Mouse (Mus musculus) ovary, postnatal 14 days (tissue): ENCODE measurements at regions not wholly inside any gene's neighbourhood (a gene's known extent, or its start where the extent isn't known, plus 50 kb on each side); places are given as distances from the start of the nearest gene placed in this dataset.
"Not testable (repeated sequence)": the region's sequence is repeated elsewhere in the genome, so short reads cannot be mapped to it uniquely, and the experiment has no call there.

Experiments used
- DNase-seq: peaks from one replicate; pipeline ENCODE4 v3.0.0; 2022; ENCODE audit warnings: low spot score

DNA sequence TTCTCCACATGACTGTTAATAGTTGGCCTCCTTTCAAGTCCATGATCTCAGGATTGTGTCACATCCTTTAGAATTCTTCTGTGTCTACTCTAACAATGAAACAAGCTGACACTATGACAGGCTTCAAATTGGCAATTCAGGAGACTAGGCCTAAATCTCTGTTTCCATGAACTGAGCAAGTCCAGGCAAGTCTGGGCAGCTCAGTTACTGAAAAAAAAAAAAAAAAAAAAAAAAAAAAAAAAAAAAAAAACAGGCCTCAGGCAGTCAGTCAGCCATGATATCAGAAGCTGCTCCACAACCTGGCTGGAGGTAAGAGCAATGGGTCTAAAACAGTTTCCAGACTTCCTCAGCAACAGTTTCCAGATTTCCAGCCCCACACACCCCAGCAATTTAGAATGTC lies 475.6 kb downstream of the Inhba start:
- DNase-seq, result no peak

GRCm38 (mm10) chr13:16490680-16491079 lies 479.0 kb downstream of the Inhba start:
- DNase-seq, result not testable (repeated sequence)

DNA sequence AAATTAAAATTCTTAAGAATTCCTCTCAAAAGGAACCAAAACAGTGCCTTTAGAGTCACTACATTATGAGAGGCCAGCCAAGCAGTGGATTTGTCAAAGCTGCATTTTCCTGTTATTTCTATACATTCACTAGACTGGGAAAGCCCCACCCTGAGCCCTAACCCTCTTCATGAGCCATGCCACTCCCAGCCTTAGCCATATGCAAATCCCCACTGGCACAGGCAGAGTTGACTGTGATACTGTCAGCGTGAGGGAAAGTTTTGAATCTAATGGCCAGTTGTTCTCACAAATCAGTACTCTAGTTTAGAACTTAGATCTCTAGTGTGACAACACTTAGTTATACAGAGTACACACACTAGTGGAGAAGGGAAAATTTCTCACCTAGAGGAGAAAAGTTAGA lies 486.4 kb downstream of the Inhba start:
- no peak for DNase-seq

- no peak for DNase-seq
Observed at GRCm38 (mm10) chr13:16512876-16513275, 501.2 kb downstream of the Inhba start.

- DNase-seq, result no peak
Observed at GRCm38 (mm10) chr13:16515195-16515594, 503.5 kb downstream of the Inhba start.

- DNase-seq, result no peak
Observed at GRCm38 (mm10) chr13:16529036-16529435, 517.4 kb downstream of the Inhba start.

DNA sequence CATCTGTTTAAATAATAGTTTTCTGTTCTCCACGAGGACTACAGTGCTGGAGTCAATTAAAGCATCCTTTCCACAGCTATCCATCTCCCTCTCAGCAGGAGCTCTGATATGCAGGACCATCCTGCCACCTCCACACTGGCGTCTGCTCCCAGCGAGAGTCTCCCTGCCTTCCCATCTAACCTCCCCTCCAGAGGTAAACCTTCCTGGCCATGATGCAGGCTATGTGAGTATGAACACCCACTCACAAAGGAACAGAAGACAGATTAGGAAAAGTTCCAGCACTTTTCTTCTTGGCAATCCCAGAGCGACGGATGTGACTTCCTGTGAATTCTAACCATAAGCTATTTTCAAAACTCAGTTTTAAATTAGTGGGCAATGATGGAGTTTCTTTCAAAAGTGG lies 532.1 kb downstream of the Inhba start:
- DNase-seq, result no peak

- no peak for DNase-seq
Observed at GRCm38 (mm10) chr13:16550060-16550459, 538.4 kb downstream of the Inhba start.

DNA sequence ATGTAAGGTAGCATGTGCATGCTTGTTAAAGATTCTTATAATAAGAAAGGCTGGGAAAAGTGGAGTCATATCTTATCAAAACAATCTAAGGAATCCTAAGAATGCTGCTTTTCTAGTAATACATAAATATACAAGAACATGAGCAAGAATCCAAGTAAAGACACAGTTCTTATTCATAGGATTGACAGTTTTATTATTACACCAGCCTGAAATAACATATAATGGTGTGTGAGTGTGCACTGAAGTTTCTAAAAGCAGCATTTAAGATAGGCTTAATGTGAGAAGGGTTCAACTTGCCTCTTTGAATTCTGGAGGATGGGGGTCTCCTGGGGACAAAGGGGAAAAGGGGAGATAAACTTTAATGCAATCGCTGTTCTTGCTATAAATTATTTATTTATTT lies 553.3 kb downstream of the Inhba start:
- no peak for DNase-seq

GRCm38 (mm10) chr13:16574069-16574468 lies 562.4 kb downstream of the Inhba start:
- no peak for DNase-seq

DNA sequence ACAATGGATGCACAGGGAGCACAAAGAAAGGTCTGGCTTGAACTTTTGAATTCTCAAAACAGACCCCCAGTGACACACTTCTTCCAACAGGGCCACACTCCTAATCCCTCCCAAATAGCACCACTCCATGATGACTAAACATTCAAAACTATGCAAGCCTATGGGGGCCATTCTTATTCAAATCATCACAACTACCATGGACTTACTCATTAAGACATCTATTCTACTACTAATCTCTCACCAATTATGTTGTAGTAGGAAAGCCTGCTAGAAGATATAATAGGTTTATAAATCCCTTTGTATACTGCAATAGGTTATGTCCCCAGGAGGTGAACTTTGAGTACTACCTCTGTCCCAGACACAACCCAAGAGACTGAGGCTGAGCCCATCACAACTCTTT lies 574.6 kb downstream of the Inhba start:
- DNase-seq, result no peak

- no peak for DNase-seq
Observed at GRCm38 (mm10) chr13:16619755-16620154, 608.1 kb downstream of the Inhba start.

DNA sequence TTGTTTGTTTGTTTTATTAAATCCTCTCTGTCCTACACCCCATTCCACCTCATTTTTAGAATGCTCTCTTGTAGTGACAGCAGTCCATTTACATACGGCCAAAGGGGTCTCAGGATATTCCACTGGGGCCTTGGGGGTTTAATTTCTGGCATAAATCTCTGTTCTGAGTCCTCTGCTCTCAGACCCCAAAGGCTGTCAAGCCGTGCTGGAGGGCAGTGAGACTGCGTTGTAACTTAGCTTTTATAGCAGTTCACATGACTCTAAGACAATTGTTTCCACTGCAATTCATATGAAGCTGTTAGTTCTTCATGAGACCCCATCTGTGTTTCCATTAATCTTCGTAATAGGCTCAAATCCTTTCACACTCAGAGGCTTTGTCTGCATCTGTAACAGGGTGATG lies 614.9 kb downstream of the Inhba start:
- DNase-seq, result no peak

DNA sequence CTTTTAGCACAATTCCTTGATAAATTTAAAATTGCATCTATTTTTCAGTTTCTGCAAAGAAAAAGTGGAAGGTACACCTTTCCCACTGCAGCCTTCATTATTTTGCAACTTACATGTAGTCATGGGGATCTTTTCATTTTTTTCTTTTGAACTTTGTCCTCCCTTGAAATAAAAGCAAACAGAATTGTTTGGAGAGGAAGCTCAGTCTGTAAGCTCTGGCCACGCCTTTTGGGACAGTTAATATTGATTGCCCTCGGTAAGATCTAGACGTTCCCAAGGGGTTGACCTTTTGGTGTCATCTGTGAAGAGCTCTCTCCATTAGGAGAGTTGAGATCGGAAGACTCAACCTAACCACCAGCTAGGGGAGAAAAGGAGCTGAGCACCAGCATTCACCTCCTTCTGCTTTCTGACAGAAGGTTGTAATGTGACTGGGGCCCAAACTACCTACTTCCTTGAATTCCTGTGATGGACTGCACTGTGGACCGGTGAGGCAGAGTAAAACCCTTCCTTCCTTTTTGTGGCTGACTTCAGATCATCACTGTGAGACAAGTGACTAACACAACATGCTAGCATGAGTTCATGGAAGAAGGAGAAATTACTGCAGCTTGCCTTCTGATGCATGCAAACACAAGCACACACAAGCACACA lies 621.9 kb downstream of the Inhba start:
- DNase-seq, result no peak

DNA sequence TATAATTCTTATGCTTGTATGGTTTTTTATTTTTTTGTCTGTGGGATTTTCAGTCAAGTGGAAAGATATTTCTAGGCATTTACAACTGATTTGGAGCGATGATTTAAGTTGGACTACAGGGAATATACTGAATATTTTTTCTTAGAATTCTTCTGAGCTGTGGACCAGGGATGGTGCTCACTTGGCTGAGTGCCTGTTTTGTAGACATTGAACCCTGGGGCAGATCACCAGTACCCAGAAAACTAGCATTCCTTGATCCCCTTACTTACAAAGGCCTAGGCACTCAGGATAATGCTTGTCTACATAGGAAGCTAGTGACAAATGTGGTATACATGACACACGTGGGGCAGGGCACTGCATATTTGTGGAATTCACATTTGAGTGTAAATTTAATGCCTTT lies 624.6 kb downstream of the Inhba start:
- no peak for DNase-seq

GRCm38 (mm10) chr13:16641611-16642449 lies 630.2 kb downstream of the Inhba start:
- DNase-seq, result no peak

DNA sequence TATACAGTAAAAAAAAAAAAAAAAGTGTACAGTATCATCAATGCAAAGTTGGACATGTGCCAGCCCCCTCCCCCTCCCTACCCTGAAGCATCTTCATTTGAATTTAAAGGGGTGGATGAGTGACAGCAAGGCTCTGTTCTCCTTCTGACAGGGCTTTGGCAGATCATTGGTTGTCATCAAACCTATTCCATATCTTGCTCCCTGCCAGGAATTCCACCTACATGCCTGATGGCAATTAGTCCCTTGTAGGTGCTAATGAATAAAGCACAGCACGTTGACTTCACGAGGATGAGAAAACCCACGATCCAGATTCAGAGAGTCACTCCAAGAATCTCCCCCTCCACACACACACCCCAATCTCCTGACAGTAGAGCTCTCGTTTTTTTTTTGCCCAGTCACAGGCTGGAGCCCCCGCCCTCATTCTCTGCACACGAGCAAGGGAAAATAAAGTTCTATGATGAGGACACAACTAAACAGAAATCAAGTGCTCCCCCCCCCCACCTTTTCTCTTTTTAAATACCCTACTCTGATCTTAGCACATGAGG lies 630.9 kb downstream of the Inhba start:
- no peak for DNase-seq

GRCm38 (mm10) chr13:16645311-16645710 lies 633.7 kb downstream of the Inhba start:
- DNase-seq, result no peak

DNA sequence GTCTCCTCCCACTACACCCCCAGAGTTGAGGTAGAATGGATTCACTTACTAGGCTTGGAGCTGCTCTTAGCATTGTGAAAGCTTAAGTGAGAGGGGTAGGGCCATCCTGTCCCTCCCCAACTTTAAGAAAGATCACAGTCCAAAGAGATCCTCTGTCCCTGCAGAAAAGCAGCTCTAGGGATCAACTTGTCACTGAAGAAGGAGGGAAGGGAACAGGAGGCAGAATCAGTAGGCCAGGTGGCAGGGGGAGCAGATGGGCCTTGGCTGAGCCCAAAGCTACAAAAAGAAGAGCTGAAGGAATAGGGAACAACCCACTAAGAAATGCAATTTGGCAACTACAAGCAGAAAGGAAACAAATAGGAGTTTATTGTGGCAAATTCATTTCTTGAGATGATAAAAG lies 634.4 kb downstream of the Inhba start:
- no peak for DNase-seq

- DNase-seq, result no peak
Observed at GRCm38 (mm10) chr13:16646649-16647048, 635.0 kb downstream of the Inhba start.

DNA sequence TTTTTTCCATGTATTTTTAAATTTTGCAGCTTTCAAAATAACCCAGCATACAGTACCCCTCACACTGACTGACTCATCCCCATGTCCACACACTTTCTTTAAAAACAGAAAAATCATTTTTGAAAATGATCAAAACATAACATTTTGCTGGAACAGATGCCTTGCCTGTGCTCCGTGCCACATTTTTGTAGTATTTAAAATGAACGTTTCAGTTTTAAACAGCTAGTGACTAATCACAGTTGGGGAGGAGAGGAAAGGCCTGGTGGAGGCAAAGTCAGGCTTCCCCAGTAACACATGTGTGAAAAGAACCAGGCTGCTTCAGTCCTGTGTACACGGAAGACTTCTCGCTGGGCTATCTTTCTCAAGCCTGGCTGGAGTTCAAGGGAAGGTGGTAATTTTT lies 644.5 kb downstream of the Inhba start:
- no peak for DNase-seq

DNA sequence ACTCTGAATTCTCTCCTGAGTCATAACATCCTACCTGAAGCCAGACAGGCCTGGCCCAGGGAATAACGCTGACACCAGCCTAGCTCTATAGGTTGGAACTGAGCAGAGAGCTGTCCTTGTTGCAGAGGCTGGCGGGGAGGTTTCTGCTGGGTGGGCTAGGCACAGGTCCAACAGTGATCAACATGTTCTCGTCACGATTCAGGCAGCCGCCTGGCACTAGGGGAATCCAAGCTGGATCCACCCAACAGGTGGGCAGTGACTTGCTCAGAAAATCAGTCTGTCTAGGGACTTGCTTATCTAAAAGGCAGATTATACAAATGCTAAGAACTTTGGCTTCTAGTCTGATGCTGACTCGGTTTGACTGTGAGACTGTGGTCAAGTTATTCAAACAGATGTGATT lies 648.2 kb downstream of the Inhba start:
- DNase-seq, result no peak

DNA sequence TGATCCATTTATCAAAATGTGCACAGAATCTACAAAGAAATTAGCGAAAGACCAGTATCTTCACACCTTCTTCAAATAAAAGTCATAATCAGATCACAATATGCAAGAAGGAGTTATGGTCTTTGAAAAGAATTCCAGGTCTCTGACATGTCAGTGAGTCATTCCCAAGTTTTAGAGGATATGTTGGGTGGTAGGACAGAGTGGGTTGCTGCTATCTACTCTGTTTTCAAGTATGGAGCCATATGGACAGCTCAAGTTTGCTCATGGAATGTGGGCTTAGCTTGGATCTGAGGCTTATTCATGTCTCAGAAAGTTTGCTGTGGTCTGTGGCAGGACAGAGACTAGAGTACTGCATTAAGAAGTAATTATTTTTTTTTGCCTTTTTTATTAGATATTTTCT lies 657.0 kb downstream of the Inhba start:
- no peak for DNase-seq
